Mouse (Mus musculus) megakaryocyte, adult 5-6 weeks (primary cell): ENCODE measurements at regions not wholly inside any gene's neighbourhood (a gene's known extent, or its start where the extent isn't known, plus 50 kb on each side); places are given as distances from the start of the nearest gene placed in this dataset.

ENCODE experiments used
- ATAC-seq: 2 replicates; pipeline ENCODE4 v1.8.0; 2016; ENCODE audit warnings: mild to moderate bottlenecking, inconsistent platforms; ENCODE audit not compliant: poor library complexity, severe bottlenecking

- no peak for ATAC-seq
These were observed 71.4 kb downstream of the 2410131K14Rik start for GRCm38 (mm10) chr5:118316310-118317017.

DNA sequence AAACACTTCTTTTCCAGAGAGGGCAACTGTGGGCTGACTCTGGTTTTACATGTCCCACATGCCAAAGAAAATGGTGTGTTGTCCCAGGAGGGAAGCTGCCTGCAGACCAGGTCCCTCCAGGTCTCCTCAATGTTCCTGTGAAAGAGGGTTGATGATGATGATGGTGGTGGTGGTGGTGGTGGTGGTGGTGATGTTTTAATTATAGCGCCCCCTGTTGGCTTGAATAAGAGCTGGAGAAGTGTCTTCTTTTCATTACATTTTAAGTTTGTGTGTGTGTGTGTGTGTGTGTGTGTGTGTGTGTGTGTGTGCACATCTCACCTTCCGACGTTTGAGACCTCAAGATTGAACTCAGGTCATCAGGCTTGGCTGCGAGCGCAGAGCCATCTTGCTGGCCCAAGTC lies 73.0 kb downstream of the 2410131K14Rik start:
- no peak for ATAC-seq

DNA sequence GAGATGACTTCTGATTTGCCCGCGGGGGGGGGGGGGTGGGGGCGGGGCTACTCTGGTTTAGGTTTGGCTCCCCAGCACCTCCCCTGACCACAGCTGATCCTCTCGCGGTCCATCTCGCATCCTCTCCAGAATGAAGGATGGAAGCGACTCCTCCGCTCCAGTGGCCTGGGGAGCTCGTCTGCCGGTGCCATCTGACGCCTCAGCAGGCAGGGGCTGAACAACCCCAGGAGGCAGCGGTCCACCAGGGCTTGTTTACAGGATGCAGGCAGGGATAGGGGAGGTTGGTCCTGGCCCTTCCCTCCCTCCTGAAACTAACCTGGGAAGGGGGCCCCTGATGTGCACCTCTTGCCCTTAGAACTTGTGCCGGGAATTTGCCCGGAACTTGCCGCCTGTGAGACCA lies 73.9 kb downstream of the 2410131K14Rik start:
- ATAC-seq = no peak

GRCm38 (mm10) chr5:118321719-118322455 lies 76.9 kb downstream of the 2410131K14Rik start:
- no peak for ATAC-seq

GRCm38 (mm10) chr5:118323151-118323550 lies 78.1 kb downstream of the 2410131K14Rik start:
- no peak for ATAC-seq

- ATAC-seq = peak; percentile 70
These were observed 82.0 kb downstream of the 2410131K14Rik start for GRCm38 (mm10) chr5:118326837-118327541.

DNA sequence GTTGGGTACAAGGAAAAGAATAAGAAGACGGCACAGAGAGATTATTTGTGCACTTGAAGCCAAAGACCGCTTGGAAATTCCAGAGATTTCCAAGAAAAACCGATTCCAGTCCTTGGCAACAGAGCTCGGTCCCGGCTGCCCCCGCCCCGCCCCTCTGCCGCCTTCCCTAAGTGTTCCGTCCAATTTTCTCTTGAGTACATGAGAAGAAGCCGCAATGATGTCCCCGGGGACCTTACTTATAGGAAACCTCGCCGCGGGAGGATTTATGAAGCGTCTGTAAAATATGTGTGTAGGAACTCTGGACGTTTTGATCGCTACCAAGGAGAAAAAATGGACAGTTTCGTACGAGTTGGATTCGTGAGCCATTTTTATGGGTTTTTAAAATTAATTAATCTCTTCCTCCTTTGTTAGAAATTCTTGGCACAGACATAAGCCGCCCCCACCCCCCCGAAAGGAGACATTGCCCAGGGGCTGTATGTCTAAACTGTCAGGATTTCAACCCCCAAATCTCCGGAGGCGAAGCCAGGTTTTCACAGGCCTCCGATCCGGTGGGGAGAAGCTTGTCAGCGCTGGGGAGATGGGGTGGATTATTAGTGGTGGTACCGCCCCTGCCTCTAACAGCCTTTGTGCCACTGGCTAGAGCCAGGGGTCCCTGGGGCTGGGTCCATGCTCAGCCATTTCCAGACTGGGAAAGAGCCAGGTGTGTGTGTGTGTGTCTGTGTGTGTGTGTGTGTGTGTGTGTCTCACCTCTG lies 83.1 kb downstream of the 2410131K14Rik start:
- ATAC-seq = no peak

DNA sequence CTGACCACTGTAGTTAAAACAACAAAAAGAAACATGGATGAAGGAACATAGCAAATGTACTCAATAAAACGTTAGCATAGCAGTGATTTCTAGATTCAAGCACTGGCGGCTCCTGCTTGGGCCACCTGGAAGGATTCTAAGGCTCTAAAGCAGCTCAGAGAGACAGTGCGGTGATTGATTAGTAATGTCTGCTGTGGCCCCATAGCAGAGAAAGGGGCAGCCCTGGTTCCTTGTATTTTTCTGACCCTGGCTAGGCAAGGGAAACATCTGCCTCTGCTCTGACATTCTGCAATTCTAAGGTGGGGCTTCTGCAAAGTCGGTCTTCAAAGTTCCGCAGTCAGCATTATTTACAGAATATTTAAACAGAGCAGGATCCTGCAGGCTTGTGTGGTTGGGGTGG lies 84.1 kb downstream of the 2410131K14Rik start:
- ATAC-seq = no peak

DNA sequence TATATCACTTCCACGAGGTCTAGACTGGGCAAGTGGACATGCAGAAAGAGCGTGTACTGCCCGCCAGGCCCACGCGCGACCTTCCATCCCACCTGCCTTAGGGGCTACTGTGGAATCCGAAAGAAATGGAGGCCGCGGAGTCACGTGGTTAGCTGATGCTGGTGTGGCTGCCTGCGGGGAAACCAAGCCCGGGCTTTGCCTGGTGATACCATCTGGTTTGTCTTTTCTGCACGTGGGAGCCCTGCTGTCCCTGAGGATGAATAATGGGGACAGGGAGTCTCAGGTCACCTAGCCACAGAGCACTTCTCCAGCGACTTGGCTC lies 86.2 kb downstream of the 2410131K14Rik start:
- peak; percentile 9; the same call in 1 of the 2 replicates for ATAC-seq

DNA sequence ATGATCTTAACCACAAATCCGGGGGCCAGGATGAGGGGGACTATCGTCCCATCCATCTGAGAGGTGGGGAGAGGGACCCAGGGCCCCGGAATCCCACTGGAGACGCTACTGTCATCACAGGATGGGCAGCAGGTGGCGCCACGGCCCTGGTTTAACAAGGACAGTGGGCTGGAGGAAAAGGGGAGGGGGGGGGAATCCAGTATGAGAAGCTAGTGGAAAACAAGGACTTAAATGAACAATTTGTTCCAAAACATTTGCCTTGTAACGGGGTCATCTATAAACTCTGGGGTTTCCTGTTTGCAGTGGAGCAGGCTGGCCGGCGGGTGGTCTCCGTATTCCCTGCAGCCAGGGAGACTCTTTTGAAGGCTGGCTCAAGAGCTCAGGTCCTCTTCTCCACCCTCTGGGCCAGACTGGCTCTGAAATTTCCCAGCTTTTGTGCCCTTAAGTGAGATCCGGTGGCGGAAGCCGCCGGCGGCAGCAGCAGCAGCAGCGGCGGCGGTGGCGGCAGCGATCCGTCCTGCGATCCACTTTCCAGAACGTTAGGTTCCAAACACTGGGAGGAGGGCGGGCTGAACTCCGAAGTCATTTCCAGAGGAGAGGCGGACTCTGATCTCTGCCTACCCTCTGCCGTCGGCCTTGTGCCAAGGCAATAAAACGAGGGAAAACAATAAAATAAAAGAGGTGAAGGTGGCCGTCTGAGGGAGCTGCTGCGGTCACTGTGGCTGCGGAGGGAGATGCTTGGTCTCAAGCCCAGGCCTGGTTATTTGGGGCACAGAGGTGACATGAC lies 86.8 kb downstream of the 2410131K14Rik start:
- ATAC-seq = peak; percentile 80

GRCm38 (mm10) chr5:118334054-118334453 lies 89.0 kb downstream of the 2410131K14Rik start:
- no peak for ATAC-seq

DNA sequence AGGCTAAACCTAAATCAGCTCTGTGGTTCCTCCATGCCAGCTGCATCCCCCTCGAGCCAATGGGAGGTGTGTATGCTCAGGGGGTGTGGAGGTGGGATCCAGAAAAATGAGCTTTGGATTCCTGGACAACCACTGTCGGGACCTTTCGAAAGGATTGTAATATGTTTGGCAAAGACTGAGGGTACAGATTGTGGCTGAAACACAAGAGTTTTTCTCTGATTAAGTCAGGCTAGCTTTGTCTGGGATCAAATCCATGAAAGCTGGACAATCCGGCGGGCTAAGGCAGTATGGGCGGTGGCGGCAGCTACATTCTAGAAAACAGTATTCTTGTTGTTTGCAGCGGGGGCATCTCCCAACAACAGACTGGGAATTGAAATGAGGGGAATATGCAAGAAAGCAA lies 93.2 kb downstream of the 2410131K14Rik start:
- ATAC-seq = no peak

- ATAC-seq = no peak
These were observed 94.9 kb downstream of the 2410131K14Rik start for GRCm38 (mm10) chr5:118339676-118340661.

DNA sequence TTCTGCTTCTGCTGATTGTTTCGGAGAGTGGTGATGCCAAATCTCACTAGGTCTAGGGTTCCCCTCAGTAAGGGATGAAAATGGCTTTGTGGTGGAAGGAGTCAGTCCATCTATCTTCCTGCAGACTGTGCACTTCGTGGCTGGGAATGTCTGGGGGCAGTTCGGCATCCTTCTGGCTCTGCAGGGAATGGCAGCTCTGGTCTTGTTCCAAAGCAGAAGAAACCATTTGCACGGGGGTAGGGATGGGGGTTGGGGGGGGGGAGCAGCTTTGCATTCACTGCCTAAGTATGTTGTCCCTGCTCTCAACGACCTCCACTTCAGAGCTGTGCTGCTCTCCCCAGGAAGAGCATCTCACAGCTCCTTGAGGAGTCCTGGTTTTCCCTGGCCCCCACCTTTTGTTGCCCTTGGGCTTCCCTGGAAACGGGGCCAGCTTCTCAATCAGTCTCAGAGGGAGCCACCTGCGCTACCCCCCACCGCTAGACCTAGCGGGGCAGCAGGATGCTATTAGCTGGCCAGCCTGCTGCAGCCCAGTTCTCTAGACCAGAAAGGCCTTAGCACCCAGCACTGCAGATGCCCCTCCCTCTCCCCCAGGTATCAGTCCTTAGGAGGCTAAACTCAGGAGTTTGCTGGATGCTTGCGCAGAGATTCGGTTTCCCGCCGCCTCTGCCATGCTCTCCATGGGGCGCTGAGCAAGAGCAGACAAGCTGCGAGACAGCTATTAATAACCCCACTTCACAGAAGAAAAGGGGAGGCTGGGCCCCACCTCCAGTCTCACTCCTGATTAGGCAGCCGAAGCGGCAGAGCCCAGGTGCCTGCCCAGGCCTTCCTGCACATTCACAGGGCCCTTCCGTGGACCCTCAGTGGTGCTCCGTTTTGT lies 98.7 kb downstream of the 2410131K14Rik start:
- no peak for ATAC-seq

- no peak for ATAC-seq
These were observed 100.2 kb downstream of the 2410131K14Rik start for GRCm38 (mm10) chr5:118345226-118345625.

- ATAC-seq = no peak
These were observed 104.0 kb downstream of the 2410131K14Rik start for GRCm38 (mm10) chr5:118349057-118349456.

DNA sequence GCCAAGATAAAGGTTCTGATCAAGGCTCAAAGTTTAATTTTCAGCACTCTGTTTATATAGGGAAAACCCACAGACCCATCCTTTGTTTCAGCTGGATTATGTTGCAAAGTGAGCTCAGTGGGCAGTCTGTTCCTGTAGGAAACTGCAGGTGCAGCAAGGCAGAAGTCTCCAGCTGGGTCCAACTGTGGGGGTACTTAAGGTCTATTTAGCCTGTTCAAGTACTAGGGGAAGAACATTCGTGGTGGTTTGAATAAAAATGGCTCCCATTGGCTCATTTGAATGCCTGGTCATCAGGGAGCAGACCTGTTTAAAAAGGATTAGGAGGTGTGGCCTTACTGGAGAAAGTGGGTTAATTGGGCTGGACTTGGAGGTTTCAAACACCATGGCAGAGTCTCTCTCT lies 106.3 kb downstream of the 2410131K14Rik start:
- ATAC-seq = no peak

DNA sequence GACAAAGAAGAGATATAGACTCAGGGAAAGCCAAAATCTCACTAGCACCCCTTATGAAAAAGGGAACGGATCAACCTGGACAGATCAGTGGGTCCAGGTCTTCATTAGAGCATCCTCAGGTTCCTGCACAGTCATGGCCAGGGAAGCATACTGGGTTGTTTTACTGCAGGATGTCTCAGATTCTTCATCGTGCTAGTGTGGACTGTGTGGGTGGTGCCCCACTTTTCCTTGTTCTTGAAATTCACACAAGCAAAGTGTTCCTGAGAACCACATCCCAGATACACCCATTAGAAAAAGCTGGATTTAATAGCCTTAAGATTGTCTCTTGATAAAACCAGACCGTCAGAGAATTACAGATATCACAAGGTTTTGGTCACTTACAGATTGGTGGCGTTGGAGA lies 107.1 kb downstream of the 2410131K14Rik start:
- no peak for ATAC-seq
